Mouse (Mus musculus): ENCODE data around the gene Gm3187.
"Not testable (repeated sequence)": the region's sequence is repeated elsewhere in the genome, so short reads cannot be mapped to it uniquely, and the experiment has no call there.

The Gm3187 gene

DNA sequence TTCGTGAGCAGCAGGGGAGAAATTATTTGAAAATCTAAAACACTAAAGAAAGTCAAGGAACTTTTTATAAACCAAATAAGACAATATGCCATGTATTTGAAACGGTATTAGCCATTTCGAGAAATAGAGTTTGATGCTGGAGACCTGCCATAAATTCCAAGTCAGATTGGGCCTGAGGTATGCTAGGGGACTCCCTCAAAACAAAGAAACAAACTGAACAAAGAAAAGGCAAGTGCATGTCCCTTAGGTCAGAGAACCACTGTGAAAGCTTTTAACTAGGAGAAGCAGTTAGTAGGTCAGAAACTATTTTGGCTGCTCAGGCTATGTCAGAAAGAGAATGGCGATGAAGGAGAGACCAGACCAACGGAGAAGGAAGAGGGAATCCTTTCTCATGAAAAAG is at the start of gene Gm3187:
Gene Gm3187, plus strand, starts transcription at position 301 of the 400 bp plus-strand sequence.
- not testable (repeated sequence) for DNase-seq

DNA sequence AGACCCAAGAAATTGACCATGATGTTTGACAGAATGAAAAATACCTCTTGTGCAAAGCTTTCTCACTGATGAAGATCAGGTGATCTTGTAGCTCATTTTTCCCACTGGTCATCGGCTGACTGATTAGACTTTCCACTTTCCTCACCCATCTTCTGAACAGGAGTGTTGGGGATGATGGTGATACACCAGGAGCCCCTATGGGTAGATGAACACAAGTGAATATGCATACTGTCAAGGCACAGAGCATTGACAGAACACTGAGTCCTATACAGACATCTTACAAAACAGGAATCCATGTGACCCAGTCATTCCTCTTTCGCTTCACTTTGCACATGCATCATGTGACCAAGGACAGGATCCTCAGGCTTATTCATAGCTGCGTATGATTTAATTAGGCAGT is 28.6 kb upstream of the Gm3187 start, which contains the start of gene Gm3194:
Gene Gm3194, minus strand, starts transcription at position 101 of the 400 bp plus-strand sequence.
- not testable (repeated sequence) for DNase-seq

DNA sequence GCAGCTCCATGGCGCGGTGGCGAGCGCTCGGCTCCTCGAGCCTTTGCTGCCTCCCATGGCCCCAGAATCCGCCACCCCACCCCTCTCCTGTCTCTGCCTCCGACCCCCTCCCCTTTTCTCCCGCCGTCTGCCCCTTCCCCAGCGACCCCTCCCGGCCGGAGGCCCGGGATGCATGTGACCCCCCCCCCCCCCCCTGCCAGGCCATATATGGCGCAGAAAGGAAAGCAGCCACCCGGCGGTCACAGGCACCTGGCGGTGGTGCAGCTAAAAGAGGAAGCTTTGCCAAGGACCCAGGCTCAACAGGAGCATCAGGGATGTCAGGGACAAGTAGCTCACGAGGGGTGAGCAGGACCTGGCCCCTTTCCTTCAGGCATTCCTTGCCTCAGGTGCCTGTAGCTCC is 23.5 kb upstream of the Gm3187 start:
- not testable (repeated sequence) for DNase-seq

DNA sequence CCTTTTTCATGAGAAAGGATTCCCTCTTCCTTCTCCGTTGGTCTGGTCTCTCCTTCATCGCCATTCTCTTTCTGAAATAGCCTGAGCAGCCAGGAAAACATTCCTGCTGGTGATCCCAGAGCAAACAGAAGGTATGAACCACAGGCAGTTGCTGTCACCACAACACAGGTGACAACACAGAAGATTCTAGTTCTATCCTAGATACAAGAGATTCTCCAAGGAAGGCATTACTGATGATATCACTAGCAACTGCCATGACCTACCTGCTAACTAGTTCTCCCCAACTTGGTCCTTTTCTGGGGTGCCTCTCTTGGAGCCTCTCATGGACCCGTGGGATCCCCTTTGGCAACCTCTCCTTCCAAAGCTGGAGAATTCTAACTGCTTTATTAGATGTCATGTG is 6.3 kb upstream of the Gm3187 start, which contains the start of gene Gm8246:
Gene Gm8246, minus strand, starts transcription at position 101 of the 400 bp plus-strand sequence.
- DNase-seq: not testable (repeated sequence)

DNA sequence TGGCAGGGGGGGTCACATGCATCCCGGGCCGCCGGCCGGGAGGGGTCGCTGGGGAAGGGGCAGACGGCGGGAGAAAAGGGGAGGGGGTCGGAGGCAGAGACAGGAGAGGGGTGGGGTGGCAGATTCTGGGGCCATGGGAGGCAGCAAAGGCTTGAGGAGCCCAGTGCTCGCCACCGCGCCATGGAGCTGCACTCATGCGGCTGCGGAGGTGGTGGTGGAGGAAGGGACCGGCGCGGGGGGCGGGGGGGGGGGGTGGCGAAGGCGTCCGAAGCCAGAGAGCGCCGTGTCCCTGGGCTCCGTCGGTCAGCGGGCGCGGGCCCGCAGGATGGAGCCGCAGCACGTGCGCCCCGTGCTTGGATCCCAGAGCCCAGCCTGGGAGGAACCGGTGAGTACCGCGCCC is 17.4 kb downstream of the Gm3187 start, which contains the start of gene Gm3488:
Gene Gm3488, plus strand, starts transcription at position 301 of the 400 bp plus-strand sequence.
- DNase-seq: not testable (repeated sequence)

DNA sequence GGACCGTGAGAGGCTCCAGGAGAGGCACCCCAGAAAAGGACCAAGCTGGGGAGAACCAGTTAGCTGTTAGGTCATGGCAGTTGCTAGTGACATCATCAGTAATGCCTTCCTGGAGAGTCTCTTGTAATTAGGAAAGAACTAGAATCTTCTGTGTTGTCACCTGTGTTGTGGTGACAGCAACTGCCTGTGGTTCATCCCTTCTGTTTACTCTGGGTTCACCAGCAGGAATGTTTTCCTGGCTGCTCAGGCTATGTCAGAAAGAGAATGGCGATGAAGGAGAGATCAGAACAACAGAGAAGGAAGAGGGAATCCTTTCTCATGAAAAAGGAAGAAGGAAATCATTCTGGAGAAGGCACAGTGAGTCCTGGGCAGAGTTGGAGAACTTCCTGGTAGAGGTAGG is 54.2 kb downstream of the Gm3187 start, which contains the start of gene Gm3532:
Gene Gm3532, plus strand, starts transcription at position 301 of the 400 bp plus-strand sequence.
- not testable (repeated sequence) for DNase-seq
